ENCODE assay signal across 8 mouse cellular contexts in the genomic region with DNA sequence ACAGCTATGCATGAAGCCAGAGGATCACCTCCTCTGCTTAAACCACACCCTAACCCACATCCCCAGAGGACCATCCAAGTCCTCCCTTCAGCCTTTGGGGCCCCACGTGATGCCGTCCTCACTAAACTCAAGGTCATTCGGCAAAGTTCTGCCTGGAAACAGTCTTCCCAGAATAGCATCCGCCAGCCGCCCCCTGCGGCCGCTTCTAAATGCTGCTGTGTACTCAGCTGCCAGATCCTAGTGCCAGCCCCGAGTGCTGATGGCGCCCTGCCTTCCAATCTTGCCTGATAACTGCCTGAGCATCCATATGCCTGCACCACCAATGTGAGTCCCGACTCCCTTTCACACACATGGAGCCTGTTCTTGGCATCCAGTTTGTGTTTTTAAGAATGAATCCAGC.
A peak's percentile ranks its signal among the peaks of the same experiment; 100 is the strongest.
DNase-seq lines count a peak whose midpoint lies in the region; ATAC-seq lines count a peak whose summit lies in the region.

No protein-coding gene starts in this region.

- ATAC-seq in kidney, embryonic 15.5 days (replicated peaks; ENCODE audit: low FRiP score) = no peak
- peak; percentile 74 for ATAC-seq in heart, embryonic 16.5 days (replicated peaks; ENCODE audit: extremely low read depth, insufficient read depth, low FRiP score)
- ATAC-seq in monocyte, adult 5-6 weeks (replicated peaks; ENCODE audit: insufficient number of reproducible peaks, low FRiP score, low TSS enrichment, poor library complexity, severe bottlenecking) = no peak

- H3K4me2 ChIP-seq in kidney, embryonic 15.5 days = no peak overlapping the region
- H3K4me2 ChIP-seq in heart, embryonic 16.5 days (ENCODE audit: low read depth, low read length) = peak overlapping the region; percentile 36

- H3K4me1 ChIP-seq in kidney, embryonic 15.5 days = peaks cover 69% of the 10 kb centered on the region
- no peaks in the 10 kb centered on the region for H3K4me1 ChIP-seq in brown adipose tissue, adult 24 weeks (ENCODE audit: control insufficient read depth, insufficient read depth, insufficient read length, low read length)
- peaks cover 44% of the 10 kb centered on the region for H3K4me1 ChIP-seq in heart, embryonic 16.5 days (ENCODE audit: control insufficient read depth, insufficient read depth, low read length)

- no peaks in the 10 kb centered on the region for H3K36me3 ChIP-seq in kidney, embryonic 15.5 days
- H3K36me3 ChIP-seq in heart, embryonic 16.5 days (ENCODE audit: control insufficient read depth, insufficient read depth) = no peaks in the 10 kb centered on the region

- no peak overlapping the region for H3K27ac ChIP-seq in kidney, embryonic 15.5 days
- peak overlapping the region; percentile 90 for H3K27ac ChIP-seq in brown adipose tissue, adult 24 weeks (replicated peaks; ENCODE audit: low read depth, low read length)
- peak overlapping the region; percentile 98 for H3K27ac ChIP-seq in heart, embryonic 16.5 days (ENCODE audit: low read length)

- WGBS in kidney, embryonic 15.5 days = 70% methylated on average over 10 of the region's 10 CpGs
- 27% methylated on average over 10 of the region's 10 CpGs for WGBS in heart, embryonic 16.5 days

- H3K4me3 ChIP-seq in kidney, embryonic 15.5 days (replicated peaks) = no peak overlapping the region
- H3K4me3 ChIP-seq in brown adipose tissue, adult 24 weeks (ENCODE audit: insufficient read depth, low read depth, low read length) = no peak overlapping the region
- H3K4me3 ChIP-seq in heart, embryonic 16.5 days (ENCODE audit: low read length) = no peak overlapping the region

- no peaks in the 10 kb centered on the region for H3K9me3 ChIP-seq in kidney, embryonic 15.5 days (replicated peaks)
- no peaks in the 10 kb centered on the region for H3K9me3 ChIP-seq in heart, embryonic 16.5 days (replicated peaks; ENCODE audit: control insufficient read depth, low read length)

- peak; percentile 47 for DNase-seq in kidney, adult 9 months
- DNase-seq in left cerebral cortex, adult 9 months (ENCODE audit: low spot score in 2 of 2) = peak; percentile 33 to 78
- DNase-seq in spleen, postnatal 14 days (ENCODE audit: low spot score in 2 of 2) = no peak
- DNase-seq in Muller cell, postnatal 12 days (ENCODE audit: inconsistent ontology term) = no peak

- H3K27me3 ChIP-seq in kidney, embryonic 15.5 days = peaks cover 16% of the 10 kb centered on the region; the same call in 1 of the 2 replicates
- H3K27me3 ChIP-seq in heart, embryonic 16.5 days (ENCODE audit: control insufficient read depth, insufficient read depth, low read length) = no peaks in the 10 kb centered on the region

- H3K9ac ChIP-seq in kidney, embryonic 15.5 days = no peak overlapping the region
- peak overlapping the region; percentile 60 for H3K9ac ChIP-seq in heart, embryonic 16.5 days (ENCODE audit: low read length)

Comparison
In these comparisons a context has a peak if more than half of its experiments do, and no peak if none do; other contexts are left out.
1. DNase-seq: peak in kidney, adult 9 months (single experiment) and left cerebral cortex, adult 9 months (2 of 2); none in spleen, postnatal 14 days (0 of 2) and Muller cell, postnatal 12 days (single experiment).